Mouse (Mus musculus) limb, embryonic 14.5 days (tissue): ENCODE data around the gene Micu1. TPM values are rescaled to one million over a fixed set of nuclear protein-coding genes. Genes with fewer than 3 reads are reported as not detected.

ENCODE experiments used
- ATAC-seq: fragments of 200-750 bp; cut with Nextera tagmentation; 2 replicates; pipeline ENCODE4 v1.8.0; 2017; ENCODE audit warnings: low read depth, moderate number of reproducible peaks, moderate TSS enrichment; ENCODE audit not compliant: low FRiP score
- DNase-seq: peaks from one replicate; pipeline ENCODE4 v3.0.0-alpha.2; 2015; ENCODE audit warnings: low spot score
- H3K27ac ChIP-seq: fragments of 300-500 bp; sonication (generic); replicated peaks from 2 replicates; pipeline ENCODE4 v1.5.1; 2014; ENCODE audit warnings: low read depth, mild to moderate bottlenecking, low read length, moderate library complexity, mixed read lengths
- H3K27me3 ChIP-seq: fragments of 300-500 bp; sonication (generic); 2 replicates; pipeline ENCODE4 v1.6.1; 2014; ENCODE audit warnings: low read length, mixed read lengths; ENCODE audit not compliant: control insufficient read depth, insufficient read depth
- H3K36me3 ChIP-seq: fragments of 300-500 bp; sonication (generic); 2 replicates; pipeline ENCODE4 v1.6.1; 2014; ENCODE audit warnings: mild to moderate bottlenecking, low read length, moderate library complexity, mixed read lengths; ENCODE audit not compliant: control insufficient read depth, insufficient read depth
- H3K4me1 ChIP-seq: fragments of 300-500 bp; sonication (generic); 2 replicates; pipeline ENCODE4 v1.6.1; 2014; ENCODE audit warnings: antibody characterized with exemption, low read length, mixed read lengths; ENCODE audit not compliant: control insufficient read depth, insufficient read depth
- H3K4me2 ChIP-seq: fragments of 300-500 bp; sonication (generic); replicated peaks from 2 replicates; pipeline ENCODE4 v1.6.1; 2014; ENCODE audit warnings: low read depth, mild to moderate bottlenecking, low read length, moderate library complexity; ENCODE audit not compliant: severe bottlenecking
- H3K4me3 ChIP-seq: fragments of 300-500 bp; sonication (generic); replicated peaks from 2 replicates; pipeline ENCODE4 v1.5.1; 2014; ENCODE audit warnings: low read length
- H3K9ac ChIP-seq: fragments of 300-500 bp; sonication (generic); 2 replicates; pipeline ENCODE4 v1.6.1; 2014; ENCODE audit warnings: mild to moderate bottlenecking, low read depth, low read length, moderate library complexity; ENCODE audit not compliant: severe bottlenecking
- H3K9me3 ChIP-seq: fragments of 300-500 bp; sonication (generic); 2 replicates; pipeline ENCODE4 v1.6.1; 2016; ENCODE audit warnings: low read length; ENCODE audit not compliant: control insufficient read depth
- POLR2A ChIP-seq: fragments of 200-500 bp; IDR thresholded peaks from 2 replicates; pipeline ENCODE4 v1.8.0; 2012; ENCODE audit warnings: inconsistent platforms, mild to moderate bottlenecking, moderate library complexity, borderline replicate concordance; ENCODE audit not compliant: insufficient read depth, insufficient read length; ENCODE audit errors: extremely low read depth
- WGBS: fragments of 180-500 bp; shearing (Covaris S2); extraction: QIAGEN DNeasy Blood & Tissue Kit; methylation state at CpG from one replicate; pipeline ENCODE4 v1.1.7; 2014; 5-methylcytosine and 5-hydroxymethylcytosine counted together
- polyA plus RNA-seq, 2 experiments: library from polyadenylated mRNA; depleted of rRNA in 1 of 2; stranded (reverse) in 1 of 2; unstranded in 1 of 2; fragments of >200 nt; fragmentation: Nextera tagmentation in 1 of 2; extraction: Ambion mirVana in 1 of 2; gene quantifications; 2 replicates each; pipeline versions ENCODE4 v1.2.1 to v1.2.3; 2012 to 2014

The Micu1 gene
- polyA plus RNA-seq, 2 experiments: 81.9 to 93.7 TPM

DNA sequence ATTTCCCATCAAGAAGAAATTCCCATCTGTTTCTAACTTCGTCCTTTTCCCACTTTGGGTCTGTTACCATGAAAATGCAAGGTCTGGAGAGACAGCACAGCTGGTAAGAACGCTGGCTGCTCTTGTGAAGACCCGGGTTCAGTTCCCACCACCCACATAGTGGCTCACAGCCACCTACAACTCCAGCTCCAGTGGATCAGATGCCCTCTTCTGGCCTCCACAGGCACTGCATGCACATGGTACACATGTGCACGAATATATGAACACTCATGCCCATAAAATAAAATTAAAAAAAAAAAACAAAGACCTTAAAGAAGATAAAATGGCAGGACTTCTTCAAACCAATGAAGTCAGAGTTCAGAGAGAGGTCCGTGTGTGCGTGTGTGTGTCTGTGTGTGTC lies 127.6 kb downstream of the Micu1 start:
- Histone ChIP-seq H3K4me1 (0 out of 2 replicates have a peak, but pooled peaks cover 2% of the 10 kb centered on the region), H3K36me3 (peaks cover 42% of the 10 kb centered on the region), H3K9me3 (no peaks in the 10 kb centered on the region), H3K27me3 (no peaks in the 10 kb centered on the region), H3K9ac (no peak overlapping the region), H3K27ac (no peak overlapping the region), H3K4me2 (no peak overlapping the region), H3K4me3 (no peak overlapping the region)
- no peak for DNase-seq
- WGBS: 93% methylated on average over 6 of the region's 6 CpGs
- TF ChIP-seq POLR2A: no peak
- ATAC-seq: no peak

DNA sequence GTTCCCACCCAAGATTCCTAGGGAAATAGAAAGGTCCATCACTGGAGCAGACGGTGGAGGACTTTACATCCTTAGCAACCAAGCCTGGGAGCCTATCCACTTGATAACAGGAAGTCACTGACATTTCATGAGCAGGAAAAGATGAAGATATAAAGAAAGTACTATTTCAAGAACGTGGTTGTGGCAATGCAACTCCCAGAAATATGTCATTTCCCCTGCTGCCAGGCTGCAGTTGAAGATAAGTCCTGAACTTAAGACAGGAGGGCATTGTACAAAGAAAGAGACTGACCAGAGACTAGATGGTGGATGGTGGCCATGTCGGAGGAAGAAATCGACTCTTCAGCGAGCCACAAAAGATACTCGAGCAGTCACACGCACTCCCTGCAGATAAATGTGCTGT lies 129.7 kb downstream of the Micu1 start:
- H3K27me3 ChIP-seq: no peaks in the 10 kb centered on the region
- H3K4me1 ChIP-seq: no peaks in the 10 kb centered on the region
- no peaks in the 10 kb centered on the region for H3K9me3 ChIP-seq
- no peak overlapping the region for H3K9ac ChIP-seq
- no peak overlapping the region for H3K4me3 ChIP-seq
- 91% methylated on average over 7 of the region's 7 CpGs for WGBS
- no peak overlapping the region for H3K4me2 ChIP-seq
- no peak overlapping the region for H3K27ac ChIP-seq
- peaks cover 42% of the 10 kb centered on the region for H3K36me3 ChIP-seq
- no peak for DNase-seq
- no peak for TF ChIP-seq POLR2A
- ATAC-seq: no peak

DNA sequence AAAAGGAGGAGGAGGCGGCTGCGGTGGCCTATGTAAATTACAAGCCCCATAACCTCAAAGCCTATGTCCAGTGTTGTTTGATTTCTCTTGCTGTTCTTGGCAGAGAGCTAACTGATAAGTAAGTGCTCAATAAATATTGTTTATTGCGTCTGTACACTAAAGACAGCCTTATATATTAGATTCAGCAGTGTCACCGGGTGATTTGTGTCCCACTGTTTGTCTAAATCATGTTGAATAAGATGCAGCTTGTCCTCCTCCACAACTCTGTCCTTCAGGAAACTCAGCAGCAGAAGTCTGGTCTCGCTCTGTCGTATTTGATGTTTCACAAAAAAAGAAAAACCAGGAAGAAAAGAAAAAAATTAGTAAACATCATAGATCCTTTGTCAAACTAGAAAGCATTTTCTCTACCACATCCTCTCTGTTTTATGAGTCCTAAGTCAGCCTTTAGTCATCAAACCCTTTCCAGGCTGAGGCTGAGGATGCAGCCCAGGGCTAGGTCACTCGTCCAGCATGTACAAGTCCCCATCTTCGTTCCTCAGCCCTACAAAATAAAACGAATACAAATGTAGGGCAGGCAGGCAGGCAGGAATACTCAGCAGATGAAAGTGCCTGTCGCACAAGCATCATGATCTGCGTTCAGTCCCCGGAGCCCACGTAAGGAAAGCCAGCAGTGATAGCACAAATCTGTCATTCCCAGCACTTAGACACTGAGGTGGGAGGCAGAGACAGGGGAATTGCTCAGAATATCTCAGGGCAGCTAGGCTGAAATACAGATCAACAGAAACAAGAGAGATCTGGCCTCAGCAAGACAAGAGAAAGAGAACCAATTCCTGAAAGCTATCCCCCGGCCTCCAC lies 133.3 kb downstream of the Micu1 start:
- H3K9me3 ChIP-seq: no peaks in the 10 kb centered on the region
- TF ChIP-seq POLR2A: no peak
- H3K36me3 ChIP-seq: peaks cover 23% of the 10 kb centered on the region; the same call in 1 of the 2 replicates
- H3K4me2 ChIP-seq: no peak overlapping the region
- H3K27ac ChIP-seq: no peak overlapping the region
- whole genome bisulfite sequencing: 88% methylated on average over 14 of the region's 14 CpGs
- no peaks in the 10 kb centered on the region for H3K27me3 ChIP-seq
- H3K4me3 ChIP-seq: no peak overlapping the region
- no peaks in the 10 kb centered on the region for H3K4me1 ChIP-seq
- no peak for ATAC-seq
- no peak overlapping the region for H3K9ac ChIP-seq
- DNase-seq: no peak

DNA sequence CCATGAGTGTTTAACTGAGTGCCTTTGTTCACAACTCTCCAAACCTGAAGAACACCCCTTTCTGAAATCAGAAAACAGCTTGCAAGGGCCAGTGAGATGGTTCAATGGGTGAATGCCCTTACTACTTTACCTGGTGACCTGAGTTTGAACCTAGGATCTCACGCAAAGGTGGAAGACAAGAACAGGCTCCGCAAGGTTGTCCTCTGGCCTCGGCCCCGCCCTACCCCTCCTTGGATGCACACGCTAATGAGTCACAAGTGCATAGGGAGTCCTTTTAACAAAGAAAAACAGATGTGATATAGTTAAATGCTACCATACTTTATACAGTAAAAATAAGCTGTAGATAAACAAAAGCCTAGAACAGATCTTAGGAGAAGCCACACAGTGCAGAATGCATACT lies 135.2 kb downstream of the Micu1 start:
- DNase-seq (no peak), ATAC-seq (no peak)
- WGBS: 82% methylated on average over 5 of the region's 5 CpGs
- H3K9ac ChIP-seq: no peak overlapping the region
- H3K27ac ChIP-seq: no peak overlapping the region
- H3K36me3 ChIP-seq: peaks cover 28% of the 10 kb centered on the region
- H3K4me1 ChIP-seq: no peaks in the 10 kb centered on the region
- H3K4me3 ChIP-seq: no peak overlapping the region
- no peaks in the 10 kb centered on the region for H3K27me3 ChIP-seq
- H3K9me3 ChIP-seq: no peaks in the 10 kb centered on the region
- no peak overlapping the region for H3K4me2 ChIP-seq
- no peak for TF ChIP-seq POLR2A

DNA sequence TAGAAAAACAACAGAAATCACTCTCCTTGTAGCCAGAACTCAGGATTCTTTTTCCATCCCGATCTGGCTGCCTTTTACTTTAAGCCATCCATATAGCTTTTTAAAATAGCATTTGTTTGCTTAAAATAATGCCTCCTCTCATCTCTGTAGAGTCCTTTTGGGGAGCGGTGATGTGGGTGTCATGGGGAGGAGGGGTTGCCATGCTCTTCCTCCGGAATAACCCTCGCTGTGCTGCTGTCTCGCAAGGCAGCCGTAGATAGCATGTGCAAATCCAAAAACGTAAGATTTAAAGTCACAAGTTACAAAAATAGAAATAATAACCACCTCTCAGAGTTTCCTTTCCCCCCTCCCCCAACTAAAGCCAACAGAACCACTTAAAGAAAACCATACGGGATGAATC lies 139.2 kb downstream of the Micu1 start:
- H3K4me2 ChIP-seq: no peak overlapping the region
- H3K9me3 ChIP-seq: no peaks in the 10 kb centered on the region
- ATAC-seq: no peak
- TF ChIP-seq POLR2A: no peak
- no peaks in the 10 kb centered on the region for H3K4me1 ChIP-seq
- no peak for DNase-seq
- no peak overlapping the region for H3K4me3 ChIP-seq
- H3K36me3 ChIP-seq: peaks cover 22% of the 10 kb centered on the region
- no peak overlapping the region for H3K27ac ChIP-seq
- H3K9ac ChIP-seq: no peak overlapping the region
- no peaks in the 10 kb centered on the region for H3K27me3 ChIP-seq
- 91% methylated on average over 8 of the region's 8 CpGs for WGBS
